Mouse (Mus musculus) hindbrain, embryonic 11.5 days (tissue): Measurements from ENCODE around the gene Vmn1r42. TPM values are rescaled to one million over a fixed set of nuclear protein-coding genes. Genes with fewer than 3 reads are reported as not detected.

Experiments used
- ATAC-seq: fragments of 200-750 bp; cut with Nextera tagmentation; 2 replicates; pipeline ENCODE4 v1.8.0; 2017; ENCODE audit warnings: mild to moderate bottlenecking, moderate TSS enrichment, moderate library complexity; ENCODE audit not compliant: low FRiP score
- DNase-seq: peaks from one replicate; pipeline ENCODE4 v3.0.0-alpha.2; 2015; ENCODE audit warnings: low spot score
- H3K27ac ChIP-seq: fragments of 300-500 bp; sonication (generic); 2 replicates; pipeline ENCODE4 v1.5.1; 2014; ENCODE audit warnings: mild to moderate bottlenecking, low read depth, low read length
- H3K27me3 ChIP-seq: fragments of 300-500 bp; sonication (generic); 2 replicates; pipeline ENCODE4 v1.6.1; 2014; ENCODE audit warnings: mild to moderate bottlenecking, low read length, moderate library complexity, mixed read lengths; ENCODE audit not compliant: control insufficient read depth, insufficient read depth
- H3K36me3 ChIP-seq: fragments of 300-500 bp; sonication (generic); 2 replicates; pipeline ENCODE4 v1.6.1; 2014; ENCODE audit warnings: mild to moderate bottlenecking, low read length, moderate library complexity, mixed read lengths; ENCODE audit not compliant: control insufficient read depth, insufficient read depth
- H3K4me1 ChIP-seq: fragments of 300-500 bp; sonication (generic); replicated peaks from 2 replicates; pipeline ENCODE4 v1.6.1; 2014; ENCODE audit warnings: low read length, mixed read lengths; ENCODE audit not compliant: control insufficient read depth, insufficient read depth
- H3K4me2 ChIP-seq: fragments of 300-500 bp; sonication (generic); replicated peaks from 2 replicates; pipeline ENCODE4 v1.6.1; 2014; ENCODE audit warnings: mild to moderate bottlenecking, low read depth, low read length
- H3K4me3 ChIP-seq: fragments of 300-500 bp; sonication (generic); 2 replicates; pipeline ENCODE4 v1.5.1; 2014; ENCODE audit warnings: low read depth, low read length
- H3K9ac ChIP-seq: fragments of 300-500 bp; sonication (generic); 2 replicates; pipeline ENCODE4 v1.6.1; 2014; ENCODE audit warnings: low read depth, low read length
- H3K9me3 ChIP-seq: fragments of 300-500 bp; sonication (generic); 2 replicates; pipeline ENCODE4 v1.6.1; 2016; ENCODE audit warnings: low read length; ENCODE audit not compliant: control insufficient read depth
- WGBS: fragments of 180-500 bp; shearing (Covaris S2); extraction: QIAGEN DNeasy Blood & Tissue Kit; methylation state at CpG from one replicate; pipeline ENCODE4 v1.1.7; 2014; 5-methylcytosine and 5-hydroxymethylcytosine counted together
- polyA plus RNA-seq: library from polyadenylated mRNA; unstranded; fragments of >200 nt; fragmentation: Nextera tagmentation; extraction: Ambion mirVana; gene quantifications from 2 replicates; pipeline ENCODE4 v1.2.1, GENCODE M21; 2014

Vmn1r42 gene
- polyA plus RNA-seq, 1 experiment from 2014 or later, result not detected

GRCm38 (mm10) chr6:89857552-89857951 is 18.7 kb downstream of the Vmn1r42 start:
- ATAC-seq, result no peak
- Histone ChIP-seq H3K4me2 (no peak overlapping the region), H3K27me3 (no peaks in the 10 kb centered on the region), H3K36me3 (no peaks in the 10 kb centered on the region), H3K9me3 (no peaks in the 10 kb centered on the region), H3K4me1 (no peaks in the 10 kb centered on the region), H3K27ac (no peak overlapping the region), H3K4me3 (no peak overlapping the region), H3K9ac (no peak overlapping the region)
- no peak for DNase-seq
- 86% methylated on average over 3 of the region's 3 CpGs for WGBS

Other genes starting within 250 kb of the Vmn1r42 start
- 11.0 and 15.0 TPM in 2 replicates for gene Txnrd3, start 232.4 kb downstream of the Vmn1r42 start, polyA plus RNA-seq
- not detected in 2 replicates for gene Vmn1r40, start 168.9 kb downstream of the Vmn1r42 start, polyA plus RNA-seq
- not detected in 2 replicates for gene Vmn1r41, start 135.6 kb downstream of the Vmn1r42 start, polyA plus RNA-seq
- gene Vmn1r43, start within 50 bp of the Vmn1r42 start, polyA plus RNA-seq, result not detected in 2 replicates
- gene Vmn1r44, start 7.2 kb upstream of the Vmn1r42 start, polyA plus RNA-seq, result not detected in 2 replicates
- not detected in 2 replicates for gene Vmn1r45, start 64.2 kb upstream of the Vmn1r42 start, polyA plus RNA-seq
- gene Vmn1r46, start 92.9 kb upstream of the Vmn1r42 start, polyA plus RNA-seq, result not detected in 2 replicates
- not detected in 2 replicates for gene Vmn1r47, start 139.7 kb upstream of the Vmn1r42 start, polyA plus RNA-seq
- not detected in 2 replicates for gene Vmn1r48, start 160.4 kb upstream of the Vmn1r42 start, polyA plus RNA-seq
- gene Vmn1r49, start 202.1 kb upstream of the Vmn1r42 start, polyA plus RNA-seq, result not detected in 2 replicates
- gene Vmn1r50, start 225.0 kb upstream of the Vmn1r42 start, polyA plus RNA-seq, result not detected in 2 replicates
- not detected in 2 replicates for gene Vmn1r51, start 246.2 kb upstream of the Vmn1r42 start, polyA plus RNA-seq